Mouse (Mus musculus): ENCODE measurements around the gene Pop5.

The Pop5 gene

DNA sequence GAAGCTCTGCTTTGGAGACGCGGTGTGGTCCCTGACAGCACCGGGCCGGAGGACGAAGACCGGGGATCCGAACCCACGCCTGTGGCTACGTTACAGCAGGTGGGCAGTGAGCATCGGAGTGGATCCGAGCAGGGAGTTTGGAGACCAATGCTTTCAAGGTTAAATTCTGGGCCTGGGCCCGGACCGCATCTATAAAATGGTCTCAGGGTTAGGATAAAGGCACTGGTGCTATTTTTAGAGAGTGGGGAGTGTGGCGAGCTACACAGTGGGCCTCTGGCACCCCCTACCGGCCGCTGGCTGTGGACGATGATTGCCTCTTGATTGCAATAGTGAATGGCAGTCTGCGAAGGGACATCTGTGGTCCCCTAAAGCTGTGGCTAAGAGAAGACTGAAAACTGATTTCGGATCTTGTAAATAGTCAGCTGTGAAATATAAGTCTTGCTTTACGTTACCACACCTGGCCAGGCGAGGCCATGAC, at the start of gene Pop5:
Pop5 (plus strand) TSS at position 51 of the 478 bp plus-strand sequence.
- peak; percentile 82 for DNase-seq (ENCODE audit: low read depth)

DNA sequence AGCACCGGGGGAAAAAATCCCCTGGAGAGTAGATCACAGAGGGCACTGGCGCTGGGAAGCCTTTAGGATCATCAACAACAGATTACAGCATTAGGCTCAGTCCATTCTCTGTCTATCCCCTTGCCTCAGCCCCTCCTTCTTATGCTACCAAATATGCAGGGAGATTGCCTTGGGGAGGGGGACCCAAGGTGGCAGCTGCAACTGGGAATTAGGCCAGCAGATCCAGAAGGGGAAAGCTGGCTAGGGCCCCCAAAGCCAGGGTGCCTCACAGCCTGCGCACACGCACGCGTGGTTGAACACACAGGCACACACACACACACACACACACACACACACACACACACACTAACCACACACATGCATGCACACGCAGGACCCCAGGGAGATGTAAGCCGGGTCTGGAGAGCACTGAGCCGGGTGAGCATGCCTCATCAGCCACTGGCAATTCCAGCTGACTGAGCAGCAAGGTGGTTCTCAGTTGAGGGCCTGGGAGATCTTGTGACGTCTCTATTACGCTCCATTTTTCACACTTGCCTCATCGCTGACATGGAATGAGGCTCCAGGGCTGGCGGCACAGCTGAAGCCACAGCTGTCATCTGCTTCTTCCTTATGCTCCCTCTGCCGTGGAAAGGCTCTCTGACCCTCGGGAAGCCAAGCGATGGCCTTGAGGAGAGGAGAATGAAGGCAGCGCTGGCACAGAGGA, 49.1 kb upstream of the Pop5 start:
- DNase-seq (ENCODE audit: low read depth) = no peak

DNA sequence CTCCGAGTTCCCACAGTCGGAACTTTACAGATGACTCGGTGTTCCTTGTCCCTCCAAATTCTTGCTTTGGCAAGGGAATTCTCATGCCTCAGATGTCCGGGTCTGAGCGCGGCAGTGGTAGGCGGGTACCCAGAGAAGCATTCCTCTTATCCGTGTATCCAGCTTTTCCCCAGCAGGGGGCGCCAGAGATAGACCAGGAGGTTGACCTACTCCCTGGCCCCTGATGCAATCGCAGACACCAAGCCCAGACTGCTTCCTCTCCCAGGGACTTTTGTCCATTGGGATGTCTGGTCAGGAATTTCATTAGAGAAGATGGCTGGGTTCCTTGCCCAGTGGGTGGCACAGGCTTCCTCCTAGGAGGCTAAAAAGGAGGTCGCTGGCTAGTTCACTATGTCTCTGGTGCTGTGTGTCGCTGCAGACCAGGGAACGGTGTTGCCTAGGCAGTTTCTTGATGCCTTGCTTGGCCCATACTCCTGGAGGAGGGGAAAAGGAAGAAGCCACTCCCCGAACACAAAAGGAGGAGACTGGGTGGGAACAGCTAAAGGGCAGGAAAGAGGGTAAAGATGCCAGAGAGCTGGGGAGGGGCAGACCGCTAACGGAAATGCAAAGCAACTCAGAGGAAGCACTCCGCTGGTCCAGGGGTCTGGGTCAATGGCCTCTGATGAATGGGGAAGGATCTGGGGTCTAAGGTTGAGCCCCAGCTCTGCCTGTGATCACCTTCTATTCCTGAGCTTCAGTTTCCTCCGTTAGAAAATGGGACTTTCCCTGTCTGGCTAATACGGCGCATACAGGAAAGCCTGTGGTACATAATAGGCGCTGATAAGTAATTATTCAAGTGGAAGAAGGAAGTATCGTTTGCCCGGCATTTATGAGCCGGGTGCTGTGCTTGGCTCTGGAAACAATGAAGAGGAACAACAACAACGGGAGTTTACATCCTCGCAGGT, 48.2 kb upstream of the Pop5 start:
- peak; percentile 88 for DNase-seq (ENCODE audit: low read depth)

DNA sequence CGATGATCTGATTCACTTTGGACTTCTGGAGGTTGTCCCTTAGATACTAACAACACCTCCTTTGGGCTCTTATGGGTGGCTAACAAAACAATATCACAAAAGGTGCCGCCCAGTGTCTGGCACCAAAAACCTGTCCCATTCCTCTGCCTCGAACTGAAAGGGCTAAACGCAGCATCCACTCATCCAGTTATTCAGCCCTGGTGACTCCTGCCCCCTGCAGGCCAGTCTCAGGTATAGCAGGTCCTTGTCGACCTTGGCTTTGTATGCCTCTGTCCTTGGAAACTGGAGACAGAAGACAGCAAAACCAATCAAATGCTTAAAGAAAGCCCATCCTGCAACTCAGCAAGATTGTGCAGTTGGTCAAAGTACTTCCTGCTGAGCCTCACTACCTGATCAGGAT, 46.8 kb upstream of the Pop5 start:
- no peak for DNase-seq (ENCODE audit: low read depth)

DNA sequence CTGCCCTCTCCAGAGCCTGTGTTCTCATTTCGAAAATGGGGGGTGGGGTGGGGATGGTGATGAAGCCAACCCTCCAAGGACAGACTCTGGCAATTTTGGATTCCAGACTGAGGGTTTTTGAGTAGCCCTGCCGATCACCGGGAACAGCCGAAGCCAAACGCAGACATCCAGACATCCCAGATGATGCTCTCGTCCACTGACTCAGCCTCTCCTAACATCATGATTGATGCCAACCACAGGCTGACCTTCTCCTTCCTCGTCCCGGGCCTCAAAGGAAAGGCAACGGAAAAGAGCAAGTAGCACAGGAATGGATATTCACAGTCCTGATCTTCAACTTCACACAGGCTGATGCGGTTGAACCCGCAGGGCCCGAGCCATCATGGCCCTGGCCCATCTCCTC, 45.6 kb upstream of the Pop5 start:
- DNase-seq (ENCODE audit: low read depth) = no peak

DNA sequence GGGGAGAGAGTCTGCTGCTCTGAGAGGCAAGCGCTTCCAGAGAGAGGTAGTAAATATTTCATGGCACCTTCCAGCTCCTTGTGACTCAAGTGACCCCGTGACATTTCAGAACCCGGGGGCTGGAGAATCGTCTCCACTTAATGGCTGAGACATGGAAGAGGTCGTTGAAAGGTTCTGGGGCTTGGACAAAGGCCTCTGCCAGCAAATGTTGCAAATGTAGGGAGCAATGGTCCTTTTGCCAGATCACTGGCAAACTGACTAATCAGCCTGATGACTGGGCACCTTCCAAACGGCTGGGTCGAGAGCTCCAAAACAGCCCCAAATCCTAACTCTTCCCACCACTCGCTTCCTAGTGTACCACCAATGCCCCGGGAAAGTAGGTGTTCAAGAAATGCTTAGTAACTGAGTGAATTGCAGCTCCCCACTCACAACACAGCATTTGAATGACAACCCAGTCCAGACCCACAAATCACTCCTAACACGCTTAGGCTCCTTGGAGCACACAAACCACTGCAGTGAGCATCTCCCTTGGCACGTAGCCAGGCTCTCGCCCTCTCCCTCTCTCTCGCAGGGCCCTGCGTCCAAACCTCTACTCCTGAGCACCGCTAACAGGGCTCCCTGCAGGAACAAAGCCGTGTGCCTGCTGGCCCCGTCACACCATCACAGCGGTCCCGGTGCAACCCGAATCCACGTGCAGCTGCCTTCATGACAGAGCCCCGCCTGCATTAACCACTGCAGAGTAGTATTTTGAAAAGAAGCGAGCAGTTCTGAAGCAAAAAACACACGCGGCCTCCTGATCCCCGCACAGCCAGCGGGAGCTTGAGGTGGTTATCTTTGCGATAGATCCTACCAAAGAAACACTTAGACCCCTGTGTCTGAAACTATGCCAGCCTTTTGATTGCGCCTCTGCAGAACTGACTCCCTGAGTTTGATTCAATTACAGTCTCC, 43.5 kb upstream of the Pop5 start:
- no peak for DNase-seq (ENCODE audit: low read depth)

DNA sequence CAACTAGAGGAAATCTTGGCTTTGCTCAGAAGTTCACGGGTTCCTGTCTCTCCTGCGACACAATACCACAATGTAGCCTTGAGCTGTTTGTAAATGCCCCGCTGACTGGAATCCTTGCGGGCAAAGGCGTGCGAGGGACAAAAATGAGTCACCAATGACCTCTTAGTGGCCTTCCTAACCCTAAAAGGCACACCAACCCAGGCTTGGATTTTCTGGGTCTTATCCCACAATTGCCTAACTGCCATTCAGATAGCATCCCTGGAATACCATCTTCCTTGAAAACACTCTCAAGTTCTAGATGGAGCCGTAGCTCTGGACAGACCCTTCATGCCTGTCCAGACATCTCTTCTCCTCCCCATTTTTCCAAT, 42.8 kb upstream of the Pop5 start:
- DNase-seq (ENCODE audit: low read depth) = no peak

DNA sequence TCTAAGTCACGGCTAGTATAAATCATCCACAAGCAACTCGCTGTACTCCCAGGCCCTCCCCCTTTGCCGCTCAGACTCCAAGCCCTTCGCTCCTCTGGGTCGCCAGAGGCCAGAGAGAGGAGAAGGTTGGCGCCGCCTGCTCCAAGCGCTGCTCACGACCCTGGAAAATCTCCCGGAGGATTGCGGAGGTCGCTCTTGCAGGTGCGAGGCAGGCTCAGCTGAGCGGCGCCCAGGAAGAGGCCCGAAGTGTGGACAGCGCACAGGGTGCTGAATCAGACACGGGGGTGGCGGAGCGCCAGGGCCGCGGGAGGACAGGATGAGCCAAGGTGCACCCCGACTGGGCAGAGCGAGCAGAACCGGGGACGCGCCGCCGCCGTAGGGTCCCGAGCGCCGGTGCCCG, 42.4 kb upstream of the Pop5 start:
- no peak for DNase-seq (ENCODE audit: low read depth)

DNA sequence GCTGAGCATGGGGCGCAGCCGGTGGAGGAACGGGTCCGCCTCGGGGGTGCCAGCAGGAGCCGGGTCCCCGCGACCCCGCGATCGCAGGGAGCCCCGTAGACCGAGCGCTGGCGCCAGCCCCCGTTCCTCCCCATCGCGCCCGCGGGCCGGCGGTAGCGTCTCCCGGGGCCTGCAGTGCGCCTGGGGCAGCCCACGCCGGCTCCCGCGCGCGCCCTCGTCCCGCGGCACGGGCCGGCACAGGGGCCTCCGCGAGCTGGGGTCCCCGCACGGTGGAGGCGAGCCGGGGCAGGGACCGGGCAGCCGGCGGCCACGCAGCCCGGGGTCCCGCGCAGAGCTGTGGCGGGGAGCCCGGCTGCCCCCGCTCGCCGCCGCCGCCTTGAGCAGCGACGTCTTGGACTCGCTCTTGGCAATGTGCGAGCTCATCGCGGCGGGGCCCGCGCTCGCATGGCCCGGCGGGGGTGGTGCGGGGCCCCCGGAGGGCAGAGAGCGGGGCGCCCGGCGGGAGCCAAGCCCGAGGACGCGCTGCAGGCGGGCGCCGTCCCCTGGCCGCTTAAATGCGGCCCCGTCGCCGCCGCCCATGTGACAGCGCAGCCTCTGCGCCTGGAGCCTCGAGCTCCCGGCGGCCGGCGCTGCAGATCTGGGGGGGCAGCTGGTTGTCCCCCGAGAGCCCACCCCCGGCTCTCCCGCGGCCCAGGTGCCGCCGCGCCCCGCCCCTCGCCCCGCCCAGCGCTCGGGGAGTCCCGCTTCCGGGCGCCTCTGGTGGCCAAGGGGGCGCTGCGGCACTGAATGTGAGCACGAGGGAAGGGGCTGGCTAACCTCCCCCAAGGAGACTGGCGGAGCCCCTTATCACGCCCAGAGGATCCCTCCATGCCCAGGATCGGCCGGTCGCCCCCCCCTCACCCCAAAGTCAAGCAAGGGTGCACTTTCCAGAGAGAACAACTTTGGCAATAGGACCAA, 41.7 kb upstream of the Pop5 start, which contains the start of gene Cabp1:
Cabp1 (minus strand) TSS at position 713 of the 957 bp plus-strand sequence.
- peak; percentile 51 for DNase-seq (ENCODE audit: low read depth)

DNA sequence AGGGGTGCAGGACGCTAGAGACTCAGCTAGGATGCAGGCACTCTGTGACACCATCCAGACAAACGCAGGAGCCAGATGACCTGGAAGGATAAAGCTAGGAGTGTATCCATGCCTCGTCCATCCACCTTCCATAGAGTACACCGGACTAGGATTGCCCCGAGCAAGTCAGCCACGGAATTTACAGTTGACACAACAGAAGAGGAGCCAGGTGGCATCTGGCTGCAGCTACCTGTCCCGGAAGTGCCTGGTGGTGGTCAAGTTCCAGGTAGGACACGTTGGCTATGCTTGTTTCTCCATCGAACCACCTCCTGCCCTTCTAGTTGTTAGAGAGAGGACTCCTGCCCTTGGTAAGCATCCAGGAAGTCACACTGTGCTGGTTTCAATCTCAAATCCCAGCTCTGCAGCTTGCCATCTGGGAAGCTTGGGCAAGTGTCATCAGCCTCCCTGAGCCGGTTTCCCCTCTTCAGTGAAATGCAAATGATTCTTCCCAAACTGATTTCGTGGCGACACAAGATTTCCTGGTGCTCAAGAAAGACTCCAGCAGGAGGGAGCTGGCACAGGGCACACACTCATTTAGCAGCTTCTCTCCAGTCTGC, 40.9 kb upstream of the Pop5 start:
- DNase-seq (ENCODE audit: low read depth) = no peak

DNA sequence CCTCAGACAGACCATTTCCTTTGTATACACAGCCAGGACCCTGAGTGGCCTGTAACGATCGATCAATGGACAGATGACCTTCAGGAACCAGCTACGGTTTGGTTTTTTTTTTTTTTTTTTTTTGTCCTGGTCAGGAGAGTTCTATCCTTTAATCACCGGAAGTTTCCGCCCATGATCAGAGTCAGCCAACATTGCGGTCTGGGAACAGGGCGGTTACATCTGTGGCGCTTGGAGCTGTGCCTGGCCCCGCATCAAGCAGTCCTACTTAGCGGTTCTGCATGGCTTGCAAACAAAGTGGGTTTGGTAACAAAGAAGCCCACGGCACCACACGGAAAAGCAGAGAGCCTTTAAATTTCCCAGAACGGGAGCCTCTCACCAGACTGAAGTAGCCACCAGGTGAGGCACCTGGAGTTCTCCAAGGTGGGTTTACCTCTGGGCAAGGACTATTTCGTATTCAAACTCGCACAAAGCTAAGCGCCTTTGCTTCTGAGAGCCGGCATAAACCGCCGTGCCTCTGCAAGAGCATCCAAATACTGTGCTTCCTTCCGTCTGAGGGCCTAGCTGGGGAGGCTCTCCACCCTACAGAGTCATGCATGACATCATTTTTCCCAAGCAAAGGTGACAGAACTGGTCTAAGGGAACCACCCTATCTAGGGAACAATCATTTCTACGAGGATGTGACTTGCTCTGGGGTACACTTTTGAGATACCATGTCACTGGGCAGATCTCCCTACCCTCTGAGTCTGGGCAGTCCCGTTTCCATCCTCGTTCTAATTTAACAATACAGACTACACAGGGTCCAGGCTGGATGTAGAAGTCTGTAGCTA, 31.7 kb upstream of the Pop5 start:
- DNase-seq (ENCODE audit: low read depth) = no peak

DNA sequence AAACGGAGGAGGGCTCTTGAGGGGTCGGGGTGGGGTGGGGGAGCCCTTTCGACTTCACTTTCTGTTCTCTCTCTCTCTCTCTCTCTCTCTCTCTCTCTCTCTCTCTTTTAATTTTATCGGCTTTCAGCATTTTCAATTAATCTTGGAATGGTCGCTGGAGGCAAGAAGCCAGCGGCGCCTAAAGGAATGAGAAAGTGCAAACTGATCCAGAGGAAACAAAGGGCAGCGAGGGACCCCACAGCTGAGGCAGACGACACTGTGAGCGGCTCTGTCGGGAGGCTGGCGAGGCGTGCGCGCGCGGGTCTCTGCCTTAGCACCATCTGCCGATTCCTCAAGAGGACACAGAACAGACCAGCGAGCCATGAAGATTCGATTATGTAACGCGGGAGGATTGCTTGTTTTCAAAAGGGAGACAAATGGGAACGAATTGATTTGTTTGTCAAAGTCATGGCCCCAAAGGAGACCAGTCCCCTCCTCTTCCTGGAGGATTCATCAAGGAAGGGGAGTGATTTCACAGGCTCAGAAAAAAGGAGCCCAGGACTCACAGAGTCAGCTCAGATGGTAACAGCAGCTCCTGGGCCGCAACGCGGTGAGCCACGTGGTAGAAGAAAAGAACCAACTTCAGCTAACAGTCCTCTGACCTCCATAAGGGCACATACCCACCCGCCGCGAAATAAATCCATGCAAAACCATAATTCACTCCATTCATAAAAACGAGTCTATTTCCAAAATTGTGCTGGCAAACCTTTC, 30.9 kb upstream of the Pop5 start:
- DNase-seq (ENCODE audit: low read depth) = no peak

DNA sequence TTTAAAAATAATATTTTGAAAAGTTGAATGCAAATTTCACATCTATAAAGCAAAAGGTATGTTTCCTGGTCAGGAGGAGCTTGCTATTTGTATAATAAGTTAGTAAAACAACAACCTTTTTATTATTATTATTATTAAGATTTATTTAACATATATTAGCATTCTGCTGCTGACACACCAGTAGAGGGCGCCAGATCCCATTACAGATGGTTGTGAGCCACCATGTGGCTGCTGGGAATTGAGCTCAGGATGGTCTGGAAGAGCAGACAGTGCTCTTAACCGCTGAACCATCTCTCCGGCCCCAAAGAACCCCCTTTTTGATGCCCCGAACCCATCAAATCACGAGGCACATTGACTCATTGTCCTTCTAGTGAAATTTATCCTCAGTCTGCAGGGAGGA, 28.4 kb upstream of the Pop5 start:
- DNase-seq (ENCODE audit: low read depth) = no peak

DNA sequence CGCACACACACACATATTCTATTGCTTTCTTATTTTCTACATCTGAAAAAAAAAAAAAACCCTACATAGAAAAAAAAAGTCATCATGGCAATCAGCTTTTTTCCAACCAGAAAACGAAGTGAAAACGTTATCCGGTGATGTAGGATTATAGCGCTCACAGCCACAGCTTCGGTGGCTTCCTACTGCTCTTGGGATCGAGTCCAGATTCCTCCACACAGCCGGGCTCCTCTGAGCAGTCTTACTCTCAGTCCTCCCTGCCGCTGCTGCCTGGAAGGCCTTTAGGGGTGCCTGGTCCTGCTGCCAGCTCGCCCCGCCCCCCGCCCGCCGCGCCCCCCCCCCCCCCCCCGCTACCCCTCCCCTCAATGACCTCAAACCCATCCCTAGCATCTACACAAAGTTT, 27.7 kb upstream of the Pop5 start:
- no peak for DNase-seq (ENCODE audit: low read depth)

DNA sequence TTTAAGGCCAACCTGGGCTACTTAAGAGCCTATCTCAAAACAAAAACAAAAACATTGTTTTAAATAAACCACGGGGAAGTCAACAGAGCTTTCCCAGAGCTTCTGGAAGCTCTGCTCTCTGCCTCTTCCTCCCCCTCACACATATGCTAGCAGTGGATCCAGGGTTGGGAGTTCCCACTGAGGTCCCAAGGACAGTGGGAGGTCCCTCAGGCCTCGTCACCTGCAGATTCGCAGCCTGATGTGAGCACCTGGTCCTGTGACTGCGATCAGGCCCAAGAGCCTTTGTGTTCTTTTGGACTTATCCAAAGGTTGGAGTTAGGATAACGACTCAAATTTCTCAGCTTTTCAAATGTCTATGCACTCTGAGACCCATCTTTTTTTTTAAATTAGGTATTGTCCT, 27.0 kb upstream of the Pop5 start:
- DNase-seq (ENCODE audit: low read depth) = no peak

DNA sequence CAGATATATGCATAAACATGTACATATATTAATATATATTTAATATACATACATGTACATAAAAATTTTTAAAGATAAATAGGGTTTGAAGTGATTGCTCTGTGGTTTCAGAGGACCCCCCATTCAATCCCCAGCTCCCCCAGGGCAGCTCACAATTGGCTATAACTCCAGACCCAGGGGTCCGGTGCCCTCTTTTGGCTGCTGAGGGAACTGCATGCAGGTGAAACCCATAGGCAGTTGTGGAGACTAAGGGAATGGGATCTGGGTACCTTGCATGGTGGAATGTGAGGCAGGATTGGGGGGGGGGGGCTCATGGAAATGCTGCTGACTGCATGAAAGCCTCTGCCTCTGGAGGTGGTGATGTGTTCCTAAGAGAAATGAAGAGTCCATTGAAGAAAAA, 25.3 kb upstream of the Pop5 start:
- no peak for DNase-seq (ENCODE audit: low read depth)

DNA sequence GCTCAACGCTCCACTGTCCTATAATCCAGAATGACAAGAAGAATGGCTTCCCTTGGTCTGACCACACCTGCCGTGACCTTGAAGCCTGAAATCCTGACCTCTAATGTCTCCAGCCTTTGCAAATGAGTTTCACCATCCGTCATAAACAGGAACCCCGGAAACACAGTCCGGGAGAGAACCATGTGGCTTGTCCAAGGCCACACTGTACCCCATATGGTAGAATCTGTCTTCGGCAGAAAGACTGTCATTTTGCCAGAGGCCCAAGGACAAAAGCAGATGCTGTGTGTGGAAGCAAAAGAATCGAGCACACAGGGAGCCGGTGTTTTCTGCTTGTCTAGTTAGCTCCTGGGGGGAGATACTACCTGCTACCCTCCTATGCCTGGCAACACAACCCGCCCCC, 23.2 kb upstream of the Pop5 start:
- no peak for DNase-seq (ENCODE audit: low read depth)

DNA sequence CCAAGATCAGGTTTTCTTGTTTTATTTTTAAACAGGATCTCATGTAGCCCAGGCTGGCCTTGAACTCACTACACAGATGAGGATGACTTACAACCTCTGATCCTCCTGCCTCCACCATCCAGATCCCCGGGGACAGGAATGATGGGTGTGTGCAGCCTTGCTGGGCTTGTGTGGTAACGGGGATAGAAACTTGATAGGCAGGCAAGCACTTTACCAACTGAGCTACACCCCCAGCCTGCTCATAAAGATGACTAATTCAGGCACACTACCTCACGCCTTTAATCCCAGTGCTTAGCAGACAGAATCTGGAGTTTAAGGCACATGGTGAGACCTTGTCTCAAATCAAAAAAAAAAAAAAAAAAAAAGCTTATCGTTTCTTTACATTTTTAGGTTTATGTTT, 22.8 kb upstream of the Pop5 start:
- DNase-seq (ENCODE audit: low read depth) = no peak

DNA sequence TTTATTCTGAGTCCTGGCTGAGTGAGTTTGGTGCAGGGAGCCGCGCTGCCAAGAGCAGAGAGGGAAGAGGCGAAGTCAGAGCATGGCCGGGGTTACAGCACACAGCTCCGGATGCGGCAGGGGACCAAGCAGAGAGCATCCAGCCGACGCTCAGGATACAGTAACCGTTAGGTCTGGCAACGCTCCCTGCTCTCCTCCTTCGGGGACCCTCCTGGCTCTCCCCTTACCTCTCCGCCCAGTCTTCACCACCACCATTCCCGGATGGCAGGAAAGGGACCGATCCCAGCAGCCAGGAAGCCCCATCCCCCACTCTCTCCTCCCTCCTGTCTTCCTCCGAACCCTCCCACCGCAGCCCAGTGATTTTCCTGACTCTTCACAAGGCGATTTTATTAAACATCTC, 20.8 kb upstream of the Pop5 start:
- no peak for DNase-seq (ENCODE audit: low read depth)

Measured in c-Kit-positive CD71-negative TER-119-negative erythroid progenitor cells, embryonic 14.5 days (primary cell).